Mouse (Mus musculus) CH12.LX (cell line): ENCODE measurements around the gene Cdh23. TPM values are rescaled to one million over a fixed set of nuclear protein-coding genes. Genes with fewer than 3 reads are reported as not detected.

Experiments used
- DNase-seq: peaks from one replicate; pipeline ENCODE4 v3.0.0-alpha.2; 2013; ENCODE audit errors: extremely low read depth
- H3K27ac ChIP-seq: 2 replicates; pipeline ENCODE4 v1.5.1; 2012; ENCODE audit warnings: low read depth, mild to moderate bottlenecking, control low read depth, moderate library complexity; ENCODE audit not compliant: insufficient read depth
- H3K27me3 ChIP-seq: replicated peaks from 2 replicates; pipeline ENCODE3; 2012; ENCODE audit warnings: inconsistent platforms
- H3K36me3 ChIP-seq, 2 experiments: replicated peaks in 1 of 2; 2 replicates each; pipeline versions ENCODE3 to v1.6.1; 2012; ENCODE audit warnings: inconsistent platforms in 1 of 2, low read length in 1 of 2, mild to moderate bottlenecking in 1 of 2, mixed read lengths in 1 of 2, moderate library complexity in 1 of 2; ENCODE audit not compliant: control insufficient read depth in 1 of 2, insufficient read depth in 1 of 2
- H3K4me1 ChIP-seq, 2 experiments: 2 replicates each; pipeline ENCODE4 v1.6.1; 2012; ENCODE audit warnings: inconsistent platforms in 1 of 2, moderate library complexity in 1 of 2; ENCODE audit not compliant: insufficient read depth in 2 of 2, control insufficient read depth in 1 of 2
- H3K4me2 ChIP-seq: 2 replicates; pipeline ENCODE4 v1.6.1; 2012; ENCODE audit warnings: low read depth, mild to moderate bottlenecking, control low read depth; ENCODE audit not compliant: poor library complexity, insufficient read depth, severe bottlenecking
- H3K4me3 ChIP-seq, 3 experiments: fragments of 150-350 bp in 1 of 3; sonication (generic) in 1 of 3; replicated peaks in 1 of 3; 2 replicates each; pipeline versions ENCODE3 to v1.5.1; 2011 to 2012; ENCODE audit warnings: low read depth in 2 of 3, low read length in 2 of 3, mild to moderate bottlenecking in 2 of 3, moderate library complexity in 2 of 3, control low read depth in 1 of 3, improper control_type of control experiment in 1 of 3, inconsistent platforms in 1 of 3, mixed read lengths in 1 of 3; ENCODE audit not compliant: poor library complexity in 1 of 3
- H3K79me2 ChIP-seq: replicated peaks from 2 replicates; pipeline ENCODE4 v1.6.1; 2012; ENCODE audit warnings: mild to moderate bottlenecking, moderate library complexity; ENCODE audit not compliant: control insufficient read depth, poor library complexity, insufficient read depth, severe bottlenecking; ENCODE audit errors: extremely low read depth
- H3K9ac ChIP-seq: 2 replicates; pipeline ENCODE4 v1.6.1; 2012; ENCODE audit warnings: low read depth, mild to moderate bottlenecking, control low read depth, moderate library complexity; ENCODE audit not compliant: insufficient read depth
- H3K9me3 ChIP-seq: replicated peaks from 2 replicates; pipeline ENCODE3; 2012; ENCODE audit warnings: low read length, inconsistent platforms, mixed read lengths
- BHLHE40 ChIP-seq: IDR thresholded peaks from 2 replicates; pipeline ENCODE4 v1.6.1; 2011; ENCODE audit warnings: mild to moderate bottlenecking, low read depth, low read length, improper control_type of control experiment
- CHD1 ChIP-seq: IDR thresholded peaks from 2 replicates; pipeline ENCODE4 v1.6.1; 2012; ENCODE audit warnings: low read depth, low read length, improper control_type of control experiment, inconsistent platforms
- CHD2 ChIP-seq: IDR thresholded peaks from 2 replicates; pipeline ENCODE4 v1.6.1; 2011; ENCODE audit warnings: low read length, improper control_type of control experiment
- CTCF ChIP-seq, 2 experiments: IDR thresholded peaks in 1 of 2; conservative IDR thresholded peaks in 1 of 2; 2 replicates each; pipeline ENCODE4 v1.5.1; 2011 to 2012; ENCODE audit warnings: low read depth in 2 of 2, low read length in 2 of 2, improper control_type of control experiment in 1 of 2, inconsistent platforms in 1 of 2, mild to moderate bottlenecking in 1 of 2, moderate library complexity in 1 of 2
- EP300 ChIP-seq: IDR thresholded peaks from 2 replicates; pipeline ENCODE4 v1.6.1; 2011; ENCODE audit warnings: low read length, improper control_type of control experiment
- HCFC1 ChIP-seq: IDR thresholded peaks from 2 replicates; pipeline ENCODE4 v1.6.1; 2012; ENCODE audit warnings: low read depth, mild to moderate bottlenecking, inconsistent platforms, low read length, improper control_type of control experiment
- IRF4 ChIP-seq: IDR thresholded peaks from 2 replicates; pipeline ENCODE4 v1.6.1; 2014; ENCODE audit warnings: low read depth, mild to moderate bottlenecking, inconsistent platforms, low read length, improper control_type of control experiment
- JUND ChIP-seq: conservative IDR thresholded peaks from 2 replicates; pipeline ENCODE4 v1.6.1; 2011; ENCODE audit warnings: low read depth, low read length, improper control_type of control experiment
- KAT2A ChIP-seq: IDR thresholded peaks from 2 replicates; pipeline ENCODE4 v1.6.1; 2012; ENCODE audit warnings: low read length, improper control_type of control experiment, inconsistent platforms; ENCODE audit not compliant: insufficient replicate concordance
- MAFK ChIP-seq: IDR thresholded peaks from 2 replicates; pipeline ENCODE4 v1.6.1; 2011; ENCODE audit warnings: low read length, improper control_type of control experiment; ENCODE audit not compliant: insufficient replicate concordance
- MAZ ChIP-seq: IDR thresholded peaks from 2 replicates; pipeline ENCODE4 v1.6.1; 2012; ENCODE audit warnings: low read depth, mild to moderate bottlenecking, inconsistent platforms, low read length, improper control_type of control experiment, moderate library complexity
- MEF2A ChIP-seq: IDR thresholded peaks from 2 replicates; pipeline ENCODE4 v1.6.1; 2014; ENCODE audit warnings: low read depth, mild to moderate bottlenecking, inconsistent platforms, low read length, improper control_type of control experiment, borderline replicate concordance
- MXI1 ChIP-seq: IDR thresholded peaks from 2 replicates; pipeline ENCODE4 v1.6.1; 2011; ENCODE audit warnings: mild to moderate bottlenecking, low read depth, low read length, improper control_type of control experiment
- MYC ChIP-seq: IDR thresholded peaks from 2 replicates; pipeline ENCODE4 v1.6.1; 2011; ENCODE audit warnings: low read depth, mild to moderate bottlenecking, improper control_type of control experiment, low read length
- NELFE ChIP-seq: IDR thresholded peaks from 2 replicates; pipeline ENCODE4 v1.6.1; 2011; ENCODE audit warnings: low read depth, low read length, improper control_type of control experiment
- PAX5 ChIP-seq: IDR thresholded peaks from 2 replicates; pipeline ENCODE4 v1.6.1; 2012; ENCODE audit warnings: low read length, inconsistent platforms, mixed read lengths
- POLR2AphosphoS2 ChIP-seq: IDR thresholded peaks from 2 replicates; pipeline ENCODE4 v1.6.1; 2011; ENCODE audit warnings: low read depth, low read length, improper control_type of control experiment
- RAD21 ChIP-seq: IDR thresholded peaks from 2 replicates; pipeline ENCODE4 v1.6.1; 2011; ENCODE audit warnings: low read depth, mild to moderate bottlenecking, low read length, improper control_type of control experiment, moderate library complexity
- SMC3 ChIP-seq: IDR thresholded peaks from 2 replicates; pipeline ENCODE4 v1.6.1; 2011; ENCODE audit warnings: low read depth, low read length, improper control_type of control experiment
- TBP ChIP-seq: conservative IDR thresholded peaks from 2 replicates; pipeline ENCODE4 v1.6.1; 2011; ENCODE audit warnings: low read depth, low read length, improper control_type of control experiment
- TCF12 ChIP-seq: IDR thresholded peaks from 2 replicates; pipeline ENCODE4 v1.6.1; 2014; ENCODE audit warnings: low read depth, mild to moderate bottlenecking, inconsistent platforms, low read length, improper control_type of control experiment
- UBTF ChIP-seq: IDR thresholded peaks from 2 replicates; pipeline ENCODE4 v1.6.1; 2012; ENCODE audit warnings: low read depth, mild to moderate bottlenecking, inconsistent platforms, low read length, improper control_type of control experiment, moderate library complexity
- USF1 ChIP-seq: IDR thresholded peaks from 2 replicates; pipeline ENCODE4 v1.6.1; 2014; ENCODE audit warnings: low read depth, mild to moderate bottlenecking, inconsistent platforms, low read length, improper control_type of control experiment
- USF2 ChIP-seq: conservative IDR thresholded peaks from 2 replicates; pipeline ENCODE4 v1.6.1; 2011; ENCODE audit warnings: low read depth, low read length, improper control_type of control experiment
- ZKSCAN1 ChIP-seq: IDR thresholded peaks from 2 replicates; pipeline ENCODE4 v1.6.1; 2012; ENCODE audit warnings: low read depth, inconsistent platforms, low read length, improper control_type of control experiment, borderline replicate concordance
- ZNF384 ChIP-seq: IDR thresholded peaks from 2 replicates; pipeline ENCODE4 v1.6.1; 2012; ENCODE audit warnings: low read depth, low read length, improper control_type of control experiment, inconsistent platforms
- dilution Hi-C: fragments of 300-500 bp; cut with MboI; formaldehyde crosslinking; loops from 2 replicates; pipeline ENCODE4 v1.14.3; 2020; ENCODE audit warnings: low sequenced_read_pairs; ENCODE audit not compliant: extremely low pct_unique_long_range_greater_than_20kb, extremely low pct_ligation_motif_present
- in situ Hi-C: fragments of 300-500 bp; cut with MboI; formaldehyde crosslinking; loops from 3 replicates; pipeline ENCODE4 v1.14.3; 2019; ENCODE audit warnings: low sequenced_read_pairs, low pct_ligation_motif_present, low pct_unique_long_range_greater_than_20kb, mixed read lengths
- polyA plus RNA-seq: library from polyadenylated mRNA; unstranded; fragments of >175 nt; gene quantifications from 2 replicates; pipeline ENCODE4 v1.2.1, GENCODE M21; 2012; ENCODE audit warnings: low read depth; ENCODE audit not compliant: insufficient read length
- total RNA-seq, 2 experiments: library from RNA; depleted of rRNA; stranded (reverse); fragments of 300-350 nt in 1 of 2; fragments of >200 nt in 1 of 2; gene quantifications; 2 replicates each; pipeline ENCODE4 v1.2.3; 2012 to 2014

Gene Cdh23
- total and polyA plus RNA-seq, 3 experiments, result 0.20 to 0.73 (median 0.30) TPM

GRCm38 (mm10) chr10:60422756-60423155 is 273.5 kb downstream of the Cdh23 start:
- Histone ChIP-seq H3K9ac (no peak overlapping the region), H3K4me2 (no peak overlapping the region), H3K36me3 (no peaks in the 10 kb centered on the region), H3K9me3 (peaks cover 12% of the 10 kb centered on the region), H3K27me3 (peaks cover 11% of the 10 kb centered on the region), H3K4me3 (no peak overlapping the region), H3K79me2 (no peaks in the 10 kb centered on the region), H3K4me1 (peaks cover 0 to 8% of the 10 kb centered on the region in 2 experiments; a peak in 3 of 4 replicates), H3K27ac (no peak overlapping the region)
- in situ Hi-C loops, result no loop called here
- dilution Hi-C loops, result no loop called here
- no peak for DNase-seq
- TF ChIP-seq HCFC1 (no peak), TCF12 (no peak), JUND (no peak), CHD1 (no peak), ZKSCAN1 (no peak), ZNF384 (no peak), SMC3 (no peak), MEF2A (no peak), MYC (no peak), UBTF (no peak), PAX5 (no peak), KAT2A (no peak), USF2 (no peak), NELFE (no peak), RAD21 (no peak), POLR2AphosphoS2 (no peak), BHLHE40 (no peak), CHD2 (no peak), TBP (no peak)

GRCm38 (mm10) chr10:60419624-60420023 is 276.7 kb downstream of the Cdh23 start:
- Histone ChIP-seq H3K4me3 (no peak overlapping the region), H3K27me3 (peaks cover 5% of the 10 kb centered on the region), H3K4me2 (no peak overlapping the region), H3K79me2 (no peaks in the 10 kb centered on the region), H3K27ac (no peak overlapping the region), H3K36me3 (no peaks in the 10 kb centered on the region), H3K9ac (no peak overlapping the region), H3K9me3 (no peaks in the 10 kb centered on the region), H3K4me1 (peaks cover 0 to 14% of the 10 kb centered on the region in 2 experiments; a peak in 3 of 4 replicates)
- TF ChIP-seq TCF12 (no peak), MAFK (no peak), CHD1 (no peak), BHLHE40 (no peak), CTCF (conservative IDR thresholded peaks at IDR 0.05 in 1 of 2, IDR thresholded peaks at IDR 0.05 in 1 of 2; ENCODE audit: low read depth in 2 of 2, low read length in 2 of 2) (peak; percentile 68 to 75), RAD21 (peak; percentile 27), POLR2AphosphoS2 (no peak), USF1 (no peak), SMC3 (peak; percentile 10), JUND (no peak), EP300 (no peak), IRF4 (no peak), MAZ (no peak), MXI1 (no peak)
- dilution Hi-C loops, result no loop called here
- no peak for DNase-seq
- in situ Hi-C loops, result loop anchor here (10.0 kb wide), 1 partner anchor 105 kb away; no protein-coding TSS in a partner anchor
